Mouse (Mus musculus): ENCODE results near the gene Pabpc4.
A peak's percentile ranks its signal among the peaks of the same experiment; 100 is the strongest.

Pabpc4 gene

DNA sequence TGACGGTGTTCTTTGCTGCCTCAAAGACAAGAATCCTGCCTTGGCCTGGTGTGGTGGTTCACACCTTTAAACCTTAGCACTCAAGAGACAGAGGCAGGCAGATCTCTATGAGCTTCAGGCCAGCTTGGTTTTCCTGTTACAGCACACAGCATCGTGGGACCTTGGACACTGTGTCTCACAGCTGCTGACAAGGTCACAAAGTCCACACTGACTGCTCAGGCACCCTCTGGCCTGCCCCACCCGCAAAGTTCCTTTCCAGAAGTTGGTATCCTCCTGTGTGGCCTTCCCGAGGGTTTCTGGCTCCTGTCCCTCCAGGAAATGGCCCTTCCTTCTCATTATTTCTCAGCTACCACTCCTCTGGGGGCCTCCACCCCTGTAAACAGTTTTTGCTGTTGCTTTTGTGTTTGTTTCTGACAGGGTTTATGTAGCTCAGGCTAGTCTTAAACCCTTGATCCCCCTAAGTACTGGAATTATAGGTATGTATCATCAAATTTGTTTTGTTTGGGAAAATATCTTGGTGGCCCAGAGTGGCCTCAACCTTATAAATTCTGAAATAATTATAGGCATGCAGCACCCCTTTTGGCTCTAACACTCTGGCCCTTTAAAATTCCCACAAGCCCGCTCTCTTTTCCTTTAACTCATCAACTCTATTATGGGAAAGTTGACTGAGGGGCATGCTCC, at the start of gene Pabpc4:
Gene Pabpc4 (plus strand): TSS at position 631 of the 681 bp plus-strand sequence.
- DNase-seq (ENCODE audit: extremely low spot score) = no peak

DNA sequence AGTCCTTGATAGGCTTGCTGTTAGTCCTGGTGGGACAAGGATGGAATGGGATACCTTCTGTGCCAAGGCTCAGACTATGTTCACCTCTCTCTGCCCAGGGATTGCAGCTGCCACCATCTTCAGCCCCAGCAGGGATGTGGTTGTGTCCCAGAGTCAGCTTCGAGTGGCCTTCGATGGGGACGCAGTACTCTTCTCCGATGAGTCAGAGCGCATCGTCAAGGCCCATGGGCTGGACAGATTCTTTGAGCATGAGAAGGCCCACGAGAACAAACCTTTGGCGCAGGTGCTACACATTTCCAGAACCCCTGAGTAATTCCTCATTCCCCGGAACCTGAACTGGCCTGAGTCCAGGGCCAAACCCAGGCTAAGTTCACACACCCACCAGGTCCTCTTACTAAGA, 48.2 kb upstream of the Pabpc4 start:
- DNase-seq (ENCODE audit: extremely low spot score) = no peak

- DNase-seq (ENCODE audit: extremely low spot score) = no peak
Observed at GRCm38 (mm10) chr4:123215367-123215766, 46.8 kb upstream of the Pabpc4 start.

DNA sequence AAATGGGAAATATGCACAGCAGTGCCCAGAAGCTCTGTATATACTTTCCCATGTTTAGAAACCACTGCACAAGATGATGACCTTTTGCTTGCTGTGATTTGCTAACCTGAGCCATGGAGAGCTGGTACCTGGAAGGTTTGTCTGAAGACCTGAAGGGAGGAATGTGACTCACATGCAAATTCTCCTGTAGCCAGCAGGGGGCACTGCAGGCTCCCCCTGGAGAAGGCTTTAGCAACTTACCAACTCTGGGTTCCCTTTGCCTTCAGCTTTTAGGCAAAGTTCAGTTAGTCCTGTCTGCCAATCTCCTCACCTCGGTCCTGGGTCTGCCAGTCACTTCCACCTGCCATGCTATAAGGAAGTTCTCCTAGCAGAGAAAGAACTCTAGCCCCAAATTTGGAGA, 45.4 kb upstream of the Pabpc4 start:
- peak; percentile 39 for DNase-seq (ENCODE audit: extremely low spot score)

GRCm38 (mm10) chr4:123219720-123220357, 42.3 kb upstream of the Pabpc4 start:
- peak; percentile 70 for DNase-seq (ENCODE audit: extremely low spot score)

GRCm38 (mm10) chr4:123220637-123221036, 41.5 kb upstream of the Pabpc4 start:
- DNase-seq (ENCODE audit: extremely low spot score) = no peak

DNA sequence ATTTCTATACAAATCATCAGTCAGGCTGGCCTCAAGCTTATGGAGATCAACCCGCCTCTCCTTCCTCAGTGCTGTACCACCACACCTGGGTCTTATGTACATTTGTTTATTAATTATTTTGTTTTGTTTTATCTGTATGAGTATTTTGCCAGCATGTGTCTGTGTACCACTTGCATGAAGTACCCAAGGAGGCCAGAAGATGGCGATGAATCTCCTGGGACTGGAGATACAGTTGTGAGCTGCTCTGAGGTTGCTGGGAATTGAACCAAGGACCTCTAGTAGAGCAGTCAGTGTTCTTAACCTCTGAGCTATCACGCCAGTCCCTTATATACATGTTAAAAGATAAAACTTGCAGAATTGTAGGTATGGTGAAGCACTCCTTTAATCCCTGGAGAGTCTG, 38.8 kb upstream of the Pabpc4 start:
- no peak for DNase-seq (ENCODE audit: extremely low spot score)

GRCm38 (mm10) chr4:123225718-123226403, 36.3 kb upstream of the Pabpc4 start:
- no peak for DNase-seq (ENCODE audit: extremely low spot score)

DNA sequence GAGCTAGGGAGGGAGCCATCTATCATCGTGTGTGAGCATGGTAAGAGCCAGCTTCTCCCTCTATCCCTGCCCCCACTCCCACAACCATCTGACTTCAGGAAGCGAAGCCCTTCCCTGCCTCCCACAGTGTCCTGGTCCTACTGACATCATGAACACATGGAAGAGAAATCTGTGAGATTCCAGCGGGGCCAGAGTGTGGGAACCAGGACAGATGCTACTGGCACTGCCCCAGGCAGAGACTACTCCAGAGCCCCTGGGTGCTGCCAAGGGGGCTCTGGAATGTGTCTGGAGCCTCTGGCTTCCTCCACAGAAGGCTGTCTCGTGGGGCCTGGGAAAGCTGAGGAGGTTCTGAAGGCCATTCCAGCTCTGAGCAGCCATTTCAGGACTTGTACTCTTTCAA, 34.4 kb upstream of the Pabpc4 start:
- no peak for DNase-seq (ENCODE audit: extremely low spot score)

DNA sequence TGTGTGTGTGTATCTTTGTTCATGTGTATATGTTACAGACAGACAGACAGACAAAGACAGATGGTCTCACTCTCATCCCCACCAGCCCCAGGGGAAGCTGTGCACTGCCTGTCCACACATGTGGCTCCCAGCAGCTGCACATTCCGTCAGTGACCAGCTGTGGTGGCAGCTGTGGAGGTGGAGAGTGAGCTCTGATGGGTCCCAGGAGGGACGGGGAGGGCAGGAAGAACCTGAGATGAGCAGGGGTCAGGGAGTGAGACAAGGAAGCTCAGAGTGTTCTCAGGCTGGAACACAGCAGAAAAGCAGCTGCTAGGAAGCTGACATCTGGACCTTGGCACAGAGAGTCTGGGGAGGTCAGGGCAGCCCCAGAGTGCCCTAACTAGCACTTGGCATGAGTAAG, 33.9 kb upstream of the Pabpc4 start:
- DNase-seq (ENCODE audit: extremely low spot score) = peak; percentile 50

GRCm38 (mm10) chr4:123229166-123229565, 33.0 kb upstream of the Pabpc4 start:
- DNase-seq (ENCODE audit: extremely low spot score) = no peak

GRCm38 (mm10) chr4:123232841-123233240, 29.3 kb upstream of the Pabpc4 start:
- no peak for DNase-seq (ENCODE audit: extremely low spot score)

GRCm38 (mm10) chr4:123233492-123234084, 28.6 kb upstream of the Pabpc4 start, which contains the start of gene Heyl:
Heyl (plus strand) TSS chr4:123233556.
- peak; percentile 53 for DNase-seq (ENCODE audit: extremely low spot score)

GRCm38 (mm10) chr4:123235835-123236430, 26.2 kb upstream of the Pabpc4 start:
- DNase-seq (ENCODE audit: extremely low spot score) = peak; percentile 51

GRCm38 (mm10) chr4:123236431-123237031, 25.6 kb upstream of the Pabpc4 start:
- DNase-seq (ENCODE audit: extremely low spot score) = no peak

DNA sequence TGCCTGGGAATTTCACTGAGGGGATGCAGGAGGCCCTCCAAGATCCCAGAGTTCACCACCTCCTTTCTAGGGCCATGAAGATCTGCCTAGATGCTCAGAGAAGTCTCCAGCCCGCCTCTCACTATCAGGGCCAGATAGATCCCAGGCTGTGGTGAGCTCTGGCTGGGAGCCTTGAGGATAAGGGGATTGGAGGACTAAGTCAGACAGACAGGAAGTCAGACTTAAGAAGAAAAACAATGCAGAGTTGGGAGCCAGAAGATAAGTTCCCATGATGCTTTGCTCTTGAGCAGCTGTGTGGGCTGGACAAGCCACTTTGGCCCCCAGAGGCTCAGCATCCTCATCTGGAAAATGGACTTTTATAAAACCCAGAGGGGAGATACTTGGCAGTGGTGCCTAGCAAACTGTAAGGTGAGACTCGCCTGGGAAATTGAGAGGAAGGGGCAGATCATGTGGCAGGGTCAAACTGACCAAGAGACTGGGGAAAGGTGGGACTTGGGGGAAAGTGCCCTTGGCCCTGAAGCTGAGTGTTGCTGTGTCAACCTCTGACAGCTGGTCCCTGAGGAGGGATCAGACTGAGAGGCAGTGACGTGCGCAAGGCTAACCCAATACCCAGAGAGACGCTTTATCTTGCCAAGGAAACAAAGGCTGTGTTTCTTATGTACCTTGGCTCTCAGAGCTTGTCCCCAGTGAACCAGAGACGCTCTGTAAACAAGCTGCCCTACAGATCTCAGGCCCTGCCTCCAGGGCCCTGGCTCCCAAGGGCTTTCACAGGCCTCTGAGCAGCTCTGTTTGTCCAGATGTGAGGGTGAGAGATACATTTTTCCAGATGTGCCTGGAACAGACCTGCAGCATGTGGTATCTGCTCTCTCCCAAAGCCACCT, 24.5 kb upstream of the Pabpc4 start:
- no peak for DNase-seq (ENCODE audit: extremely low spot score)

- peak; percentile 77 for DNase-seq (ENCODE audit: extremely low spot score)
Observed at GRCm38 (mm10) chr4:123239361-123240203, 22.6 kb upstream of the Pabpc4 start.

DNA sequence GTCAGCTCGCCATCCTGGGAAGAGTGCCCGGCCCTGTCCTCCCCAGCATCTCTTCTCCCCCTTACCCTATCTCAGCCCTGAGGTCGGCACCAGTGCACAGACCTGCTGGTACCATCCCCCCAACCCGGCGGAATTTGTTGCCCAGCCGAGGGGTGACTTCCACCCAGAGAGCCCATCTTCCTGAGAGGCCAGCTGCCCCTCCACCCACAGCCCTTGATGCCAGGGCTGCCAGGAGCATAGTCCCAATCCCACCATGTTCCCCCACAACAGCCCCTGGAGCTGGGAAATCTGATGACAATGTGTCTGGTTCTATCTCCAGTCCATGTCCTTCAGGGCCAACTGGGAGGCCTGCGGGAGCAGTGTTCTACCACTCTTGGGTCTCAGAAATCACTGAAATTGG, 15.9 kb upstream of the Pabpc4 start:
- DNase-seq (ENCODE audit: extremely low spot score) = no peak

DNA sequence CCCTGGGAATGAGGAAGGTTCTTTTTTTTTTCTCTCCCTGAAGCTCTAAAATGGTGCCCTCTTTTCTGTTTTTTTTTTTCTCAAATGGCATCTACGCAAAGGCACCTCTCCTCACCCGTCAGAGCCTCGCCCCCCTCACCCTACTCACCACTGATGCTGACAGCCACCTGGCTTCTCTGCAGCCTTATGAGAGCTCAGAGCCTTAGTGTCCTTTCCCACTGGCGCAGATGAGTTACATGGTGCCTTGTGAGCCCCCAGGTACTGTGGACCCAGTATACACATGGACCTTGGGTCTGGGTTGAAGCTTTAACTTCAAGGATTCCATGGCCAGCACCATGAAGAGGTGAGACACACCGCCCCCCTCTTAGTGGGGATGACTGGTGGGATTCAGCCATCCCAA, 15.5 kb upstream of the Pabpc4 start:
- no peak for DNase-seq (ENCODE audit: extremely low spot score)
